31 mouse cellular contexts compared by ENCODE assay signal in genomic region chr11:75071352-75071751, GRCm38 (mm10).
DNase-seq lines count a peak whose midpoint lies in the region; ATAC-seq and TF ChIP-seq lines count a peak whose summit lies in the region.
"Had no signal": no experiment of that assay in that cellular context is flagged by ENCODE, and none has a peak within 500 bp of the region (broad histone marks: within the 10 kb centered on the region; RNA-seq: fewer than 3 reads in every experiment).

No protein-coding gene starts in this region.

- H3K27ac ChIP-seq in limb, embryonic 12.5 days, result peak overlapping the region; percentile 62; the same call in 1 of the 2 replicates
- no peak overlapping the region for H3K27ac ChIP-seq in limb, embryonic 10.5 days
- no peak overlapping the region for H3K27ac ChIP-seq in ES-E14 (ENCODE audit: insufficient read depth, low read depth, low read length, poor library complexity, severe bottlenecking)
- no peak overlapping the region for H3K27ac ChIP-seq in neural tube, embryonic 15.5 days (replicated peaks)
- H3K27ac ChIP-seq in forebrain, embryonic 15.5 days (replicated peaks), result no peak overlapping the region
- H3K27ac ChIP-seq: embryonic facial prominence, embryonic 15.5 days; forebrain, embryonic 12.5 days; hindbrain, embryonic 13.5 days; kidney, embryonic 15.5 days; limb, embryonic 15.5 days; liver, embryonic 13.5 days; neural tube, embryonic 12.5 days had no signal

- no peak overlapping the region for H3K4me2 ChIP-seq in limb, embryonic 12.5 days
- no peak overlapping the region for H3K4me2 ChIP-seq in neural tube, embryonic 15.5 days
- H3K4me2 ChIP-seq in forebrain, embryonic 15.5 days (replicated peaks), result no peak overlapping the region
- H3K4me2 ChIP-seq: embryonic facial prominence, embryonic 15.5 days; forebrain, embryonic 12.5 days; heart, embryonic 12.5 days; hindbrain, embryonic 13.5 days; kidney, embryonic 15.5 days; limb, embryonic 15.5 days; liver, embryonic 13.5 days; midbrain, embryonic 11.5 days; neural tube, embryonic 12.5 days had no signal

- no peaks in the 10 kb centered on the region for H3K9me3 ChIP-seq in limb, embryonic 12.5 days
- H3K9me3 ChIP-seq in limb, embryonic 10.5 days (replicated peaks), result no peaks in the 10 kb centered on the region
- no peaks in the 10 kb centered on the region for H3K9me3 ChIP-seq in ES-E14 (ENCODE audit: control insufficient read depth, insufficient read depth, low read depth, low read length)
- H3K9me3 ChIP-seq in neural tube, embryonic 15.5 days (replicated peaks), result no peaks in the 10 kb centered on the region
- no peaks in the 10 kb centered on the region for H3K9me3 ChIP-seq in forebrain, embryonic 15.5 days
- H3K9me3 ChIP-seq: embryonic facial prominence, embryonic 15.5 days; forebrain, embryonic 12.5 days; heart, embryonic 12.5 days; hindbrain, embryonic 13.5 days; kidney, embryonic 15.5 days; limb, embryonic 15.5 days; liver, embryonic 13.5 days; neural tube, embryonic 12.5 days had no signal

- H3K36me3 ChIP-seq in limb, embryonic 12.5 days, result no peaks in the 10 kb centered on the region
- 0 out of 2 replicates have a peak, but pooled peaks cover 2% of the 10 kb centered on the region for H3K36me3 ChIP-seq in limb, embryonic 10.5 days
- H3K36me3 ChIP-seq in ES-E14 (ENCODE audit: control insufficient read depth, insufficient read depth, low read length, poor library complexity, severe bottlenecking), result no peaks in the 10 kb centered on the region
- no peaks in the 10 kb centered on the region for H3K36me3 ChIP-seq in neural tube, embryonic 15.5 days
- no peaks in the 10 kb centered on the region for H3K36me3 ChIP-seq in forebrain, embryonic 15.5 days
- H3K36me3 ChIP-seq: embryonic facial prominence, embryonic 15.5 days; forebrain, embryonic 12.5 days; hindbrain, embryonic 13.5 days; kidney, embryonic 15.5 days; limb, embryonic 15.5 days; liver, embryonic 13.5 days had no signal

- H3K9ac ChIP-seq in limb, embryonic 12.5 days (replicated peaks), result no peak overlapping the region
- 0 out of 2 replicates have a peak overlapping the region, but pooled peaks have one; percentile 14 for H3K9ac ChIP-seq in ES-E14 (ENCODE audit: insufficient read depth, low read depth, low read length, poor library complexity, severe bottlenecking)
- H3K9ac ChIP-seq in neural tube, embryonic 15.5 days (replicated peaks), result no peak overlapping the region
- no peak overlapping the region for H3K9ac ChIP-seq in forebrain, embryonic 15.5 days (replicated peaks)
- H3K9ac ChIP-seq: embryonic facial prominence, embryonic 15.5 days; forebrain, embryonic 12.5 days; heart, embryonic 12.5 days; hindbrain, embryonic 13.5 days; kidney, embryonic 15.5 days; limb, embryonic 15.5 days; liver, embryonic 13.5 days; neural tube, embryonic 12.5 days had no signal

- 79% methylated on average over 3 of the region's 3 CpGs for WGBS in limb, embryonic 12.5 days
- WGBS in limb, embryonic 10.5 days, result 89% methylated on average over 3 of the region's 3 CpGs
- WGBS in neural tube, embryonic 15.5 days, result 93% methylated on average over 3 of the region's 3 CpGs
- 82% methylated on average over 3 of the region's 3 CpGs for WGBS in forebrain, embryonic 15.5 days

- no peak for DNase-seq in limb, embryonic 10.5 days (ENCODE audit: low spot score)
- DNase-seq in ES-E14 (ENCODE audit: low read depth, low spot score), result no peak
- no peak for DNase-seq in neural tube, embryonic 10.5 days (ENCODE audit: extremely low spot score, low spot score)
- DNase-seq: adrenal gland, adult 8-10 months; cerebellum, adult 11 months; cerebellum, adult 9-10 months; cerebellum, postnatal 36 days; gastrocnemius, postnatal 10 days; heart, adult 18-20 months; heart, postnatal 4 days; kidney, adult 11 months; kidney, postnatal 25 days; liver, embryonic 13.5 days; lung, adult 18-20 months; lung, postnatal 10 days; right cerebral cortex, postnatal 4 days; thymus, postnatal 4 days had no signal

- in situ Hi-C loops in ES-E14 (cut with MboI; ENCODE audit: low sequenced_read_pairs in 2 of 2, unreplicated experiment in 2 of 2), result no loop called here

- ATAC-seq in limb, embryonic 12.5 days (ENCODE audit: insufficient number of reproducible peaks, insufficient read depth, low FRiP score, low TSS enrichment, low read depth), result no peak
- ATAC-seq in common myeloid progenitor, adult 5-6 weeks (replicated peaks; ENCODE audit: low read depth, poor library complexity, severe bottlenecking), result peak; percentile 56; the same call in 1 of the 2 replicates
- ATAC-seq in neural tube, embryonic 15.5 days (ENCODE audit: low FRiP score), result no peak
- no peak for ATAC-seq in forebrain, embryonic 15.5 days (replicated peaks)
- ATAC-seq: CD4-positive, CD25-positive, alpha-beta regulatory T cell, adult 4 months; midbrain, embryonic 16.5 days had no signal

- H3K27me3 ChIP-seq in limb, embryonic 12.5 days, result no peaks in the 10 kb centered on the region
- no peaks in the 10 kb centered on the region for H3K27me3 ChIP-seq in limb, embryonic 10.5 days (ENCODE audit: low read depth, poor library complexity, severe bottlenecking)
- H3K27me3 ChIP-seq in neural tube, embryonic 15.5 days (replicated peaks), result no peaks in the 10 kb centered on the region
- no peaks in the 10 kb centered on the region for H3K27me3 ChIP-seq in forebrain, embryonic 15.5 days
- H3K27me3 ChIP-seq: embryonic facial prominence, embryonic 15.5 days; forebrain, embryonic 12.5 days; heart, embryonic 12.5 days; hindbrain, embryonic 13.5 days; kidney, embryonic 15.5 days; limb, embryonic 15.5 days; liver, embryonic 13.5 days; neural tube, embryonic 12.5 days had no signal

- no peak overlapping the region for H3K4me3 ChIP-seq in limb, embryonic 12.5 days (replicated peaks)
- H3K4me3 ChIP-seq in limb, embryonic 10.5 days, result no peak overlapping the region
- H3K4me3 ChIP-seq in ES-E14 (ENCODE audit: insufficient read depth in 1 of 2, low read depth in 1 of 2, low read length in 2 of 2, poor library complexity in 1 of 2, severe bottlenecking in 1 of 2), result peak overlapping the region in 1 of 2 experiments; percentile 36; a peak in 1 of 4 replicates
- H3K4me3 ChIP-seq in neural tube, embryonic 15.5 days (replicated peaks), result no peak overlapping the region
- H3K4me3 ChIP-seq in forebrain, embryonic 15.5 days, result no peak overlapping the region
- H3K4me3 ChIP-seq: embryonic facial prominence, embryonic 15.5 days; forebrain, embryonic 12.5 days; heart, embryonic 12.5 days; hindbrain, embryonic 13.5 days; kidney, embryonic 15.5 days; limb, embryonic 15.5 days; liver, embryonic 13.5 days; neural tube, embryonic 12.5 days had no signal

- H3K4me1 ChIP-seq in limb, embryonic 12.5 days (replicated peaks), result peaks cover 22% of the 10 kb centered on the region
- H3K4me1 ChIP-seq in limb, embryonic 10.5 days, result peaks cover 32% of the 10 kb centered on the region
- no peaks in the 10 kb centered on the region for H3K4me1 ChIP-seq in ES-E14 (ENCODE audit: control insufficient read depth in 2 of 2, insufficient read depth in 2 of 2, low read length in 2 of 2, poor library complexity in 1 of 2)
- no peaks in the 10 kb centered on the region for H3K4me1 ChIP-seq in neural tube, embryonic 15.5 days
- H3K4me1 ChIP-seq in forebrain, embryonic 15.5 days, result no peaks in the 10 kb centered on the region
- H3K4me1 ChIP-seq: forebrain, embryonic 12.5 days; neural tube, embryonic 12.5 days had no signal

TF ChIP-seq in ES-E14, 5 proteins besides CTCF, POLR2A, EP300 and RAD21:
- TF ChIP-seq CHD2 (IDR thresholded peaks at IDR 0.05; ENCODE audit: low read depth, low read length) (no peak), HCFC1 (IDR thresholded peaks at IDR 0.05; ENCODE audit: borderline replicate concordance, insufficient read depth, low read length) (no peak), MAFK (IDR thresholded peaks at IDR 0.05; ENCODE audit: insufficient read depth, low read depth, low read length) (no peak), ZC3H11A (IDR thresholded peaks at IDR 0.05; ENCODE audit: borderline replicate concordance, low read depth, low read length) (no peak)
